Mouse (Mus musculus): ENCODE results near the gene Dlx5. TPM values are rescaled to one million over a fixed set of nuclear protein-coding genes. Genes with fewer than 3 reads are reported as not detected.

Dlx5 gene
- total RNA-seq, 2 experiments from 2014 or later = 6.1 TPM

- no peak for DNase-seq (ENCODE audit: low spot score in 2 of 2)
These were observed 5.2 kb downstream of the Dlx5 start for GRCm38 (mm10) chr6:6876731-6877130.

GRCm38 (mm10) chr6:6876231-6876630 is 5.7 kb downstream of the Dlx5 start:
- no peak for DNase-seq (ENCODE audit: low spot score in 2 of 2)

GRCm38 (mm10) chr6:6875676-6876075 is 6.2 kb downstream of the Dlx5 start:
- no peak for DNase-seq (ENCODE audit: low spot score in 2 of 2)

GRCm38 (mm10) chr6:6875136-6875535 is 6.7 kb downstream of the Dlx5 start:
- no peak for DNase-seq (ENCODE audit: low spot score in 2 of 2)

GRCm38 (mm10) chr6:6874073-6874771 is 7.7 kb downstream of the Dlx5 start:
- no peak for DNase-seq (ENCODE audit: low spot score in 2 of 2)

- DNase-seq (ENCODE audit: low spot score in 2 of 2) = no peak
These were observed 8.3 kb downstream of the Dlx5 start for GRCm38 (mm10) chr6:6873476-6874072.

- DNase-seq (ENCODE audit: low spot score in 2 of 2) = no peak
These were observed 9.0 kb downstream of the Dlx5 start for GRCm38 (mm10) chr6:6872873-6873272.

GRCm38 (mm10) chr6:6871692-6872091 is 10.2 kb downstream of the Dlx5 start:
- no peak for DNase-seq (ENCODE audit: low spot score in 2 of 2)

GRCm38 (mm10) chr6:6870876-6871420 is 10.9 kb downstream of the Dlx5 start:
- no peak for DNase-seq (ENCODE audit: low spot score in 2 of 2)

- no peak for DNase-seq (ENCODE audit: low spot score in 2 of 2)
These were observed 11.7 kb downstream of the Dlx5 start for GRCm38 (mm10) chr6:6869961-6870800.

GRCm38 (mm10) chr6:6869041-6869685 is 12.7 kb downstream of the Dlx5 start:
- DNase-seq (ENCODE audit: low spot score in 2 of 2) = no peak

GRCm38 (mm10) chr6:6867031-6867430 is 14.9 kb downstream of the Dlx5 start:
- DNase-seq (ENCODE audit: low spot score in 2 of 2) = no peak

- no peak for DNase-seq (ENCODE audit: low spot score in 2 of 2)
These were observed 17.1 kb downstream of the Dlx5 start for GRCm38 (mm10) chr6:6864441-6865440.

GRCm38 (mm10) chr6:6863955-6864354 is 17.9 kb downstream of the Dlx5 start:
- DNase-seq (ENCODE audit: low spot score in 2 of 2) = no peak

- no peak for DNase-seq (ENCODE audit: low spot score in 2 of 2)
These were observed 18.6 kb downstream of the Dlx5 start, which contains the start of gene Dlx6 for GRCm38 (mm10) chr6:6863160-6863870. Gene Dlx6, plus strand, starts transcription at chr6:6863334.

GRCm38 (mm10) chr6:6862611-6863010 is 19.3 kb downstream of the Dlx5 start:
- DNase-seq (ENCODE audit: low spot score in 2 of 2) = no peak

- DNase-seq (ENCODE audit: low spot score in 2 of 2) = no peak
These were observed 20.0 kb downstream of the Dlx5 start for GRCm38 (mm10) chr6:6861798-6862428.

- DNase-seq (ENCODE audit: low spot score in 2 of 2) = no peak
These were observed 20.6 kb downstream of the Dlx5 start for GRCm38 (mm10) chr6:6861086-6861797.

Measured in layer of hippocampus, adult 18-20 months (tissue).